Mouse (Mus musculus): ENCODE data around the gene Myof. TPM values are rescaled to one million over a fixed set of nuclear protein-coding genes. Genes with fewer than 3 reads are reported as not detected.

The Myof gene
- total RNA-seq, 2 experiments from 2014 or later = 5.3 TPM

GRCm38 (mm10) chr19:37955425-37956001 lies 87.9 kb downstream of the Myof start:
- DNase-seq (ENCODE audit: low spot score in 2 of 2) = peak; percentile 71 to 82

GRCm38 (mm10) chr19:37954772-37955171 lies 88.6 kb downstream of the Myof start:
- DNase-seq (ENCODE audit: low spot score in 2 of 2) = no peak

- no peak for DNase-seq (ENCODE audit: low spot score in 2 of 2)
Measured at GRCm38 (mm10) chr19:37954236-37954635, 89.1 kb downstream of the Myof start.

DNA sequence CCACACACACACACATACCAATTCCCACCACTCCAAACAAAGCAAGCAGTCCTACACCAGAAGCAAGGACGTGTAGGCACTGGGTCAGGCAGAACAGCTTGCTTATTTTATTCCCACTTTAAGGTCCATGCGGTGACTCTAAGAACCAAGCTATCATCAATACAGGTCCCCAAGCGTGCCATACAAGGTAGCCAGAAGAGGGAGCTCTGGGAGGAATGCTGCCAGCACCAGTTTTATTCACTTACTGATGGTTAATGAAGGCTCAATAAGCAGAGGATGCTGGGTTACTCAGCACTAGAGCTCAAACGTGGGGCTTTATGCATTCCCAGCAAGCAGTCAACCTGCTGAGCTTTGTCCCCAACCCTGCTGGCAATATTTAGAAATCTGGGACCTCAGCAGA lies 96.7 kb downstream of the Myof start:
- DNase-seq (ENCODE audit: low spot score in 2 of 2) = no peak

GRCm38 (mm10) chr19:37946053-37946452 lies 97.3 kb downstream of the Myof start:
- no peak for DNase-seq (ENCODE audit: low spot score in 2 of 2)

- DNase-seq (ENCODE audit: low spot score in 2 of 2) = no peak
Measured at GRCm38 (mm10) chr19:37939203-37939602, 104.2 kb downstream of the Myof start.

DNA sequence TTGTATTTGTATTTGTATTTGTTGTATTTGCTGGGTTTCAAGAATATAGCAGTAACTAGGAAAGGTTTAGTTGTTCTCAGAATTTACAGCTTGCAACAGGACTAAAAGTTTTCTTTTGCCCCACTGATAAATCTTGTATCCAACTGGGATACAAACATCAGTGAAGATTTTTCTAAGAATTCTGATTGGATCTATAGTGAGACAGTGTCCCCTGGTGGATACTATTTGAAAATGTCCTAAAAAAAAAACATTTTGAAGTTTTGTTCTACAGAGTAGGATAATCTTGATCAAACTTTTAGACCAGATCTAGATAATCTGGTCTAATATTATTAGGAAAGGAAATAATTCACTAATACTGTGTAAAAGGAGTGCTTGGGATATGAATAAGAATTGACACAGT lies 106.3 kb downstream of the Myof start:
- no peak for DNase-seq (ENCODE audit: low spot score in 2 of 2)

- peak in 1 of 2 experiments; percentile 5 for DNase-seq (ENCODE audit: low spot score in 2 of 2)
Measured at GRCm38 (mm10) chr19:37934640-37935039, 108.7 kb downstream of the Myof start.

GRCm38 (mm10) chr19:37932198-37932597 lies 111.2 kb downstream of the Myof start:
- no peak for DNase-seq (ENCODE audit: low spot score in 2 of 2)

GRCm38 (mm10) chr19:37927911-37928310 lies 115.5 kb downstream of the Myof start:
- DNase-seq (ENCODE audit: low spot score in 2 of 2) = no peak

DNA sequence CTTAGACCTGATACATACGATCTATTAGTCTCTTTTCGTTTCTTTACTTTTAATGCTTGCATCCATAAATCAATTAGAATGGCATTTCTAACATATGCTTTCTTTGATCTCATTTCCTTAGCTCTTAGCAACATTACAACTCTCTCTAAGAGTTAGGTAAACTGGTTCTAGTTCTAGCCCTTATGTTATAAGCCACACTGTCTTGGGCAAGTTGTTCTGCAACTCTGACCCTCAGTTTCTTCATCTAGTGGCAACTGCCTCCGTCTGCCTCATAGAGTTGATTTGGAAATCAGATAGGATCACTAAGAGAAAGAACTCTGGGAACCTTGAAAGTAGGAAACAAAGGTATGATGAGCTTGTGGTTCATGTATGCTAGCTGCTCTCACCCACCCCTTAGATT lies 118.1 kb downstream of the Myof start:
- DNase-seq (ENCODE audit: low spot score in 2 of 2) = no peak

DNA sequence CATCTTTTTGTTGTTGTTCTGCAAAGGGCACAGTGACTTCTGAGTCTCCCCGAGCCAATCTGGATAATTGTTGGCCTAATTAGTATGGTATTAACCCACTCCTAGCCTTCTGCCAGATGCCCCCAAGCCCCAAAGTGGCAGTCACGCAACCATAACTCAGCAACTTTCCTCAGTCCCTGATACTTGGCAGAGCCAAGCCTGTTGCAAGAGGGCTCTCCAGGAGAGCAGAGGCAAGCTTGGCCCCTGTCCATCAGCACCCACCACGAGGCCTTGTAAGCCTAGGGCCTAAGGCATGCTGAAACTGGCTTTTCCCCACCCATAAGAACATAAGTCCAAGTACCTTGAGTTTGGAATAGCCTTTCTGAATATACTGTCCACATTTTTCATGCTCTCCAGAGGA lies 119.1 kb downstream of the Myof start:
- no peak for DNase-seq (ENCODE audit: low spot score in 2 of 2)

DNA sequence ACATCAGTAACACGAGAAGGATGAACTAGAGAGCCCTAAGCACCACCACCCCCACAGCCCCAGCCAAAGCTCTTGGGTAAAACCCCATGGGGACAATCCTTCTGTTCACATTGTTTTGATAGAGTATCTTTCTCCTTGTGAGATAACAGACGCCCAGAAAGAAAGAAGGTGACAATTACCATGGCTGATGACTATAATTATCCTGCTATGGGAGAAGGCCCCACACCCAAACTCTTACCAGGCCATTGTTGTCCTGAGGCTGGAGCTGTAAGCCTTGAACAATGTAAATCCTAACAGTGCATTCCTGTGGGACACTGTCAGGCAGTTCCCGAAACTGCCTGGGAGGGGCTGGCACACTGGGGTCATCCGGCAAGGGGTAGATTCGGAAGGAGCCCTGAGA lies 122.3 kb downstream of the Myof start:
- DNase-seq (ENCODE audit: low spot score in 2 of 2) = no peak

DNA sequence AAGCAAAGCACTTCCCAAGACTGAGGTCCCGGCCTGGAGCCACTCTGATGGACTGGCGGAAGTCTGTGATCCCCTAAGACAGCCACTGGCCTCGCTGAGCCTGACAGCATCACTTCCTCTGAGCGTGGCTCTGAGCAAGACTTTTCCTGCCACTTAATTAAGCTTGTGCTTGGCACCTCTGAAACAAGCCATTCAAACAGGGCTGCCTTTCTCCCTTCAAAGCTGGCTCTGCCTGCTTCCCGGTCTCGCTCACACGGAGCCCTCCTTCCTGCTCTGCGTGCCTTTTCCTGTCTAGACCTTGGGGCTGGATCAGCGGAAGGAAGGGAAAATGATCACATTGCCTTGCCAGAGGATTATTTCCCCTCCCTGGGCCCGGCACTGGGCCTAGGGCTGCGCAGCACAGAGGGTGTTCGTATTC lies 124.9 kb downstream of the Myof start:
- DNase-seq (ENCODE audit: low spot score in 2 of 2) = no peak

DNA sequence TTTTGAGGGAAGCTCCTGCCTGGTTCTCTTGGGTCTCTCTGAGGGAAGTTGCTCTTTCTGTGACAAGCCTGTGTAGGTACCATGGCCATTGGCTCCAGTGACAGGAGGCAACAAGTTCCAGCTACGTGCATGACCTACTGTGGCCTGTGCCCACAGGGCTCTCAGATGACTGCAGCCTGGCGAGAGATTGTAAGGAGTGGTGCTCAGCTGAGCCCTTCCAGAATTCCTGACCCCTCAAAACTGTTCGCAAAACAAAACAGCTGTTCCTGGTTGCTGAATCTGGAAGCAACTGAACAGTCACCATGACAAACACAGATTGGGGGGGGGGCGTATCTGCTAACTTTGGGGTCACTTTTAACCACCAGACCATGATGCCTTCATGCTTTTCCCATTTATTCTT lies 129.1 kb downstream of the Myof start:
- no peak for DNase-seq (ENCODE audit: low spot score in 2 of 2)

DNA sequence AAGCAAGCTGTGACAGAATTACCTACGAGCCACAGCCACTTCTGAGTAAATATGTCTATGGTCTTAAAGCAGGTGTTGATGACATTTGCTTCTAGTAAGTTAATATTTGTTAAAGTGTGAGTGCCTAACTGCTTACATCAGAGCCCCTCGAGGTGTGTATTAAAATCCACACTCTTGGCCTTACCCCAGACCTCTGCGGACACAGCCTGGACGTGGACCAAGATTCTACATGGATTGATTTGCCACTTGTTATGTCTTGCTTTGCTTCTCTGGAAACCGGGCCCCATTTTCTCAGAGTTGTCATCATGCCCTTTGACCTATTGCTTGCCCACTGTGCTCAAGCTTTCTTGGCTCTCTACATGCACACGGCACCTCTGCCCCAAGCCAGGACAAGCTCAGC lies 130.9 kb downstream of the Myof start:
- DNase-seq (ENCODE audit: low spot score in 2 of 2) = no peak

- DNase-seq (ENCODE audit: low spot score in 2 of 2) = no peak
Measured at GRCm38 (mm10) chr19:37909830-37910261, 133.5 kb downstream of the Myof start.

DNA sequence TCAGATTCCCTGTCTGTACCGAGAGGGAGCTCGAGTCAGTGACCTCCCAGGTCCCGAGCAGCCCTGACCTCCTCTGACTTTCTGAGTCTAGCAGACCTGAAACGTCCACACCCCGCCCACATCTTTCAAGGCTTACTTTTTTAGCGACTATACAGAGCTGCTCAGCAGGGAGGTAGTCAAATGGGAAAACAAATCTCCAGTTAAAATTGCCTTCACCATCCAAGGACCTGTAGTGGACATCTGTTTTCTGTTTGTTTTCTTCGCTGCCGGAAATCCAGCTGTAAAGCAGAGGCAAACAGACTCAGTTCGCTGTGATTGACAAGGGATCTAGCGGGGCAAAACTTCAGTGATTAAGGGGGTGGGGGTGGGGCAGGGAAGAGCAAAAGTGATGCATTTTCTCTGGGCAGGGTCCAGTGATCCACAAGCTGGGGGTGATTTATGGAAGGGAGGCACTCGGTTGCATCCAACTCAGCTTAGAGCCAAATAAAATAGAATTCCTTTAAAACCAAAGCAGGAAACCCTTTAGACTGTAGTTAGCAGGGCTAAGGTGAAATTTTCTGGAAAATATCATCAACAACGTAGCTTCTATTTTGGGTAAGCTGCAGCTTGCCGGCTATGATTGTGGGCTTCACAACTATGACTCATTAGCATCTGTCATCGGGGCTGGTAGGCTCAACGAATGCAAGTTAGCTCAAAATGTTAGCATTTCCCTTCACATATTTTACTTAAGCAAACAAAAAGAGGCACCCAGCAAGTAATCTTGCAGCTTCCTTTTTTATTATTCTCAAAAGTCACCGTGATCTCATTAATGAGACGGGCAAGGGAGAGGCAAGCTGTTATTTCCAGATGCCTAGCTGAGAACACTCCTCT lies 135.7 kb downstream of the Myof start:
- DNase-seq (ENCODE audit: low spot score in 2 of 2) = peak; percentile 28 to 37

GRCm38 (mm10) chr19:37906916-37907315 lies 136.5 kb downstream of the Myof start:
- no peak for DNase-seq (ENCODE audit: low spot score in 2 of 2)

GRCm38 (mm10) chr19:37896081-37896480 lies 147.3 kb downstream of the Myof start:
- no peak for DNase-seq (ENCODE audit: low spot score in 2 of 2)

- DNase-seq (ENCODE audit: low spot score in 2 of 2) = no peak
Measured at GRCm38 (mm10) chr19:37891006-37891405, 152.4 kb downstream of the Myof start.

DNA sequence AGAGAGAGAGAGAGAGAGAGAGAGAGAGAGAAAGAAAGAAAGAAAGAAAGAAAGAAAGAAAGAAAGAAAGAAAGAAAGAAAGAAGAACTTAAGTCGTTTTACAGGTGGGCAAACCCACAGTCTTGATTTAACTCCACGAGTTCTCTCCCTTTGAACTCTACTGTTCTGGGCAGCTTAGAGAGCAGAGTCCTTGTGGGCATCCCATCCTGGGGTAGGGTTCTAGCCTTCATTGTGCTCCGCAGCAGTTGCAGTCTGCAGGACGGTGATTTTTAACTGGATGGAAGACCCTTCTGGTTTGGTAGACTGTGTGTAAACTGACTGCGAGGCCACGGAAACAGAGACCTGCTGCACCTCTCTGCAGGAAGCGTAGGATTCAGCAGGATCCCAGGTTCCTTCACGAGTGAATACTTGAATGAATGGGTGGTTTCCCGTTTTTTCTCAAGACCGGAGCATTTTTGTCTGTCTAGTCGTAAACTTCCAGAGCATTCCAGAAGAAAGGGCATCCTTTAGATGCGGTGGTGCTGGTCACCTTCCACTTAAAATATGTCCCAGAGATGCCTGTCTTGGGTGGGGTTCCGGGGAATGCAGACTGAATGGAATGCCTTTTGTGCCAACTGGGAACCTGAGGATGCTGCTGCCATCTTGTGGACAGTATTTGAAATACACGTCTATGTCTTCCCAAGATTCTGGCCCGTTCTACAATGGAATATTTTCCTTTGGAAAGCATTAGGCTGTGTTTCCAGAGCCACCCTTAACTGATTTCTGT lies 156.8 kb downstream of the Myof start:
- peak; percentile 65 to 76 for DNase-seq (ENCODE audit: low spot score in 2 of 2)

Data from left cerebral cortex, adult 18-20 months (tissue).